Mouse (Mus musculus): ENCODE data around the gene Opn5.

The Opn5 gene

DNA sequence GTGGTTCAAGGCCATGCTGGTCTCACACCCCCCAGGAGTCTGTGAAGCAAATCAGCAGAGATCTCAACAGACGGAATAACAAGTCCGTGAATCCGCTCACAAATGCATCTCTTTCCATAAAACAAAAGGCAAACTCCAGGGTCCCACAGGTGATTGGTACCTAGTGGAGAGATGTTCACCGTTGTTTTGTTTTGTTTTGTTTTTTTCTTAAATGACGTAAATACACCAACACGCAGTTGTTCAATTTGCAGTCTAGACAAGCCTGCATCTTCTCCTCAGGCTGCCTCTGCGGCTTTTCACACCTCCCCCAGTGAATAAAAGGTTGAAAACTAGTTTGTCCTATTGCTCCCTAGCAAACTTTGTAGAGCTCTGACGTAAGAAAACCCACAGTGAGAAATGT is at the start of gene Opn5:
Gene Opn5, minus strand, starts transcription at position 101 of the 400 bp plus-strand sequence.
- no peak for DNase-seq (ENCODE audit: low read depth in 1 of 2, low spot score in 2 of 2)

DNA sequence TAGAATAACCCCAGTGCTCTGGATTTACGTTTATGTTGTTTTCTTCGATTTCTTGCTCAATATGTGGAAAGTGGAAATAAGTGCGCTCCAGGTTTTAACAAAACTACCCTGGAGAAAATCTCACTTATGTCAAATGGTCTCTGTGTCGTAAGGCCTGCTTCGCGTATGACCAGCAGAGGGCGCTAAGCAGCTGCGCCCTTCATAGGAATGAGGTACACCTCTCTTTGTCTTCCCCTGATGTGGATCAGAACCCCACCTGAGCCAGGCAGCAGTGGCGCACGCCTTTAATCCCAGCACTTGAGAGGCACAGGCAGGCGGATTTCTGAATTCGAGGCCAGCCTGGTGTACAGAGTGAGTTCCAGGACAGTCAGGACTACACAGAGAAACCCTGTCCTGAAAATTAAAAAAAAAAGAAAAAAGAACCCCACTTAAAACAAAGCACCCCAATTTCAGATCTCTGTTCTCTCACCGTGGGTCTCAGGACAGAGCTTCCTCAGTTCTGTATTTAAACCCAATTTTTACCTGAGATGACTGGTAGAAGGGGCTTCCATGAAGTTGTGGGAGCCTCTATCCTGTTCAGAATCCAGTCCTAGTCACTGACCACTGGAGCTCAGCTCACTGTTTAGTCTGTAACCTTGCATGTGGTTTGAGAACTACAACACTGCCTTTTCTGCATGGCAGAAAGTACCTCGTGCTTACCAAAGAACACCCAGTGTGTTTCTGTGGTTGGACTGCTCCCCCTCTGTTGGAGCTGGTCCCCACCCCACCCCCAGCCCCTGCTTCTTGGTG is 47.6 kb upstream of the Opn5 start:
- no peak for DNase-seq (ENCODE audit: low read depth in 1 of 2, low spot score in 2 of 2)

DNA sequence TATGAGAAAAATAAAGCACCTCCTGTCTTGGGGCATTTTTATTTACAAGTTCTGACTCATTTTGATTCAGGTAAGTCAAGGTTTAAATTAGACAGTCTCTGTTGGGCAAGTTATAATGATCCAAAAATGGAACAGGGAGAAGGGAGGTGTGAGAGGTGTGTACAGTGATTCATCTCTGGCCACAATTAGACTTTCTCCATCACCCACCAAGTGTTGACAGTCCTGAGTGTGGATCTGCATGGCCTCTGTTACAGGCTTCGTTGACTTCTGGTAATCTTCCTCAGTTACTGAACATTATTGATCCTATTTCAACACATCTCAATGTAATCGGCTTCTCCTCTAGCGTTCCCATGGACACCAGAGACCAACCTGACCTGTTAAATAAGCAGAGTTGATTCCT is 32.2 kb upstream of the Opn5 start:
- DNase-seq (ENCODE audit: low read depth in 1 of 2, low spot score in 2 of 2), result no peak

DNA sequence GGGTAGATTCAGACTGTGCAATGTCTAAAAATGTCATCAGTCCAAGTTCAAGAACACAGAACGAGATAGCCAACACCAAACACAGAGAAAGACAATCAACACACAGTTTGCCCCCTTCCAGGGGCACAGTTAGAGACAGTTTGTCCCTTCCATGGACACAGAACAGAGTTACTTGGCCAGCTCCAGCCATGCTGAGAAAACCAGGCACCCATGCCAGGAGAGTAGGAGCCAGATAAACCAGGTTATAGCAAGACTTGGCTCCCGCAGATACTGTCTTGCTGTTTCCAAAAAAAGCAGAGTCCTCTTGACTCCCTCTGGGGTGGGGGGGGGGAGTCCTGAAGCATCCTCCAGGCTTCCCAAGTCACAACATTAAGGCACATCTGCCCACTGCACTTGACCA is 19.0 kb upstream of the Opn5 start:
- no peak for DNase-seq (ENCODE audit: low read depth in 1 of 2, low spot score in 2 of 2)

- no peak for DNase-seq (ENCODE audit: low read depth in 1 of 2, low spot score in 2 of 2)
These were observed 2.0 kb upstream of the Opn5 start for GRCm38 (mm10) chr17:42613043-42613737.

- DNase-seq (ENCODE audit: low read depth in 1 of 2, low spot score in 2 of 2), result no peak
These were observed 2.9 kb downstream of the Opn5 start for GRCm38 (mm10) chr17:42608270-42608669.

DNA sequence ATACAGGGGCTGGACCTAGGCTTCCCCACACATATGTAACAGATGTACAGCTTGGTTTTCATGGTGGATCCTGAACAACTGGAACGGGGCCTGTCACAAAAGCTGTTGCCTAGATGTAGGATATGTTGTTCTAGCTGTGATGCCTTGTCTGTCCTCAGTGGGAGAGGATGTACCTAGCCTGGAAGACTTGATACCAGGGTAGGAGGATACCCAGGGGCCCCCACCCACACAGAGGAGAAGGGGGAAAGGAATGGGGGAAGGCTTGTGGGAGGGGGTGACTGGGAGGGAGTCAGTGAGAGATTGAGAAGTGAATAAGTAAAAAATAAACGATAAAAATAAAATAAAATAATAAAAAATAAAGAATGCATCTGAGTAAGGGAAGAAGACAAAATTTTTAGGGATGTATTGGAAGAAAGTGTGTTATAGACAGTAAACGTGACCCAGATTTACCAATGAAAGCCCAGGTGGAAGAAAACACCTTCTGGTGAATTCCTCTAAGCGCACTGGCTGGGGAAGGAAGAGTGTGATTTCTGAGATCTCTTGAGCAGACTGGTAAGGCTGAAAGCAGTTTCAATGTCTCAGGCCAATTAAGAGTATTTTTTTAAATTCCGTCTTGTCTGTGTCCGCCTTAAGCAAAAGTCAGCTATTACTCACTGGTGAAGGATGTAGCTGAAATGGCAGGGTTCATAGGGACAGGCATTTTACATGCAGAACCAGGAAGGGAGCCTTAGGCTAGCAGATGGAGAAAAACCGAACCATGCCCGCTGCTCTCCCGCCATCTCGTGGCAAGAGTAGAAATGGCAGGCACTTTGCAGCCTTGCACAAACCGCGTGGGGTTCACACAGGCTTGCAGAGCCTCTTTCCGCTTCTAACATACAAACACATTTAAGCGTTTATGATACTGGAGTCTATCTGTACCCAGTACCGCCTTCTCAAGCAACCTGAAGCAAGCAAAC is 8.1 kb downstream of the Opn5 start:
- no peak for DNase-seq (ENCODE audit: low read depth in 1 of 2, low spot score in 2 of 2)

DNA sequence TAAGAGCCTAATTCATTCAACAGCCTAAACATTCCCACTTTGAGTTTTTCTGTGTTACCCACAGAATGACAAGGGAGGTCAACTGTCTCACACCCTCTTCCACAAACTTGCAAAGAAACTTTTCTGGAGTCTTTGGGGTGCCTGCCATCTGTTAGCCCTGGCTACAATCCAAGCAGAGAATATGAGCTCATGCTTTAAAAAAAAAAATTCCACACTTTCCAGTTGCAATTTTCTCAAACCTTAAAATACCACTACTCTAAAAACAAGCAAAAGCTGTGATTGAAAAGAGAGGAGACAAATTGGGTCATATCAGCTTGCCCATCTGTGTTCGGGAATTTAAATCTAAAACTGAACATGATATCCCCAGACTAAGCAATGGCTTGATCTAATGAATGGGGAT is 24.7 kb downstream of the Opn5 start:
- DNase-seq (ENCODE audit: low read depth in 1 of 2, low spot score in 2 of 2), result no peak

- DNase-seq (ENCODE audit: low read depth in 1 of 2, low spot score in 2 of 2), result no peak
These were observed 28.2 kb downstream of the Opn5 start for GRCm38 (mm10) chr17:42583029-42583331.

- no peak for DNase-seq (ENCODE audit: low read depth in 1 of 2, low spot score in 2 of 2)
These were observed 28.7 kb downstream of the Opn5 start for GRCm38 (mm10) chr17:42582281-42583028.

- DNase-seq (ENCODE audit: low read depth in 1 of 2, low spot score in 2 of 2), result no peak
These were observed 30.6 kb downstream of the Opn5 start for GRCm38 (mm10) chr17:42580623-42581022.

- no peak for DNase-seq (ENCODE audit: low read depth in 1 of 2, low spot score in 2 of 2)
These were observed 31.0 kb downstream of the Opn5 start for GRCm38 (mm10) chr17:42580196-42580595.

DNA sequence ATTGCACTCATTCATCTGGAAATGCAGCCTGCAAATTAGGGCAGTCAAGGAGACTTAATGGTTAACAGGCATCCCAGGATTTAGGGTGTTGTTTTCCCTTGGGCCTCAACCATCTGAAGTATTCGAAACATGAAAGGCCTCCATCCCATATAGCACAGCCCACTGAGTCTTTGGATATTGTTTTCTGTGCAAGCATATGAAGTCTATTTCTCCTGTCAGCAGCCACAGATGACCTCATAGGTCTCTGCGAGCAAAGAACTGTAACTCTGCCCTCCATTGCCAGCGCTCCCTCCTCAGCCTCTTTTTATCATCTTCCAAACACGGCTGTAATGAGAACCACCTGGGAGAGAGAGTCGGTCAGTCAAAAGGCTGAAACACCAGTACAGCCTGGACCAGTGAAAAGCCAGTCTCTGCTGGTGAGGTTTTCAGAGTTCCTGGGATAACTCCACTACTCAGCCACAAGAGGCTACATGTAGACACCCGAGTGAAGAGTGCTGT is 34.5 kb downstream of the Opn5 start:
- no peak for DNase-seq (ENCODE audit: low read depth in 1 of 2, low spot score in 2 of 2)

- DNase-seq (ENCODE audit: low read depth in 1 of 2, low spot score in 2 of 2), result no peak
These were observed 37.4 kb downstream of the Opn5 start for GRCm38 (mm10) chr17:42573786-42574185.

DNA sequence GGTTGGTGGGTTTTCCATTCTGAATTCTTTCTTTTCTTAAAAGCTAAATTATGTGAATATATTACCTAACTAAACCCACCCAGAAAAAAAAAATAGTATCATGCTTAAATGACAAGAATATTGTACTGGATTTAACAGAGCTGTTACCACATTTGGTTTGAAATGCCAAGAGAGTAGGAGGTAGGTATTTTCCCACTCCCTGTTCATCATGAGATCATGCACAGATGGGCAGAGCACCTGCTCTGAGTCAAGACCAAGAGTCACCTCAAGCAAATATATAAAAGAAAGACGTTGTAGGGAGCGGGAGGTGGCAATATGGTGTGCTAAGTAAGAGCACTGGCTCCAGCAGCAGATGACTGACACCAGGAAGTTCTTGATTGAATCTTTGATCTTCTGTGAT is 61.6 kb downstream of the Opn5 start:
- DNase-seq (ENCODE audit: low read depth in 1 of 2, low spot score in 2 of 2), result no peak

- no peak for DNase-seq (ENCODE audit: low read depth in 1 of 2, low spot score in 2 of 2)
These were observed 81.0 kb downstream of the Opn5 start for GRCm38 (mm10) chr17:42530147-42530546.

GRCm38 (mm10) chr17:42509356-42510262 is 101.6 kb downstream of the Opn5 start:
- DNase-seq (ENCODE audit: low read depth in 1 of 2, low spot score in 2 of 2), result no peak
